Mouse (Mus musculus): ENCODE measurements at regions not wholly inside any gene's neighbourhood (a gene's known extent, or its start where the extent isn't known, plus 50 kb on each side); places are given as distances from the start of the nearest gene placed in this dataset.

DNA sequence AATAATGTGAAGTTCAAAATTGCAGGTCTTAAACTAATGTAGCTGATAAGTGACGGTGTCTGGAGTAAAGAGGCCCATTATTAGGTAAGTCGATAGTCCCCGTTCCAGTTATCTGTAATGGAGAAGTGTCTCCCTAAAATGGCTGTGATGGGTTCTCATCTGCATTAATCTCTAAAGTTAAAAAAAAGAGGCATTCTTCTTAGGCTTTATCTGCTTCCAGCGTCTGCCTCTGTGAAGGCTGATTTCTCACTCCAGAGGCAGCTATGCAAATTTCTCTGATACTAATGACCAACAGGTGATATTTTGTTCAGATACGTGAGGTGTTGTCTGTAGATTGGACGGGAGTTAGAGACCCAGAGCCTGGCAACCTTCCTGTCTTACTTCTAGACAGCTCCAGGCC, 75.9 kb upstream of the Fam204a start:
- TF ChIP-seq POLR2A (IDR thresholded peaks at IDR 0.05; ENCODE audit: borderline replicate concordance, extremely low read depth, insufficient read depth, insufficient read length, poor library complexity, severe bottlenecking) (no peak), CTCF (IDR thresholded peaks at IDR 0.05; ENCODE audit: borderline replicate concordance, extremely low read depth, insufficient read depth, insufficient read length) (no peak)

Data from brain, embryonic 14.5 days (tissue).